In genomic region chr11:22846093-22846835, GRCm38 (mm10) we compare ENCODE assay signal across 1 mouse cellular context.
TF ChIP-seq lines count a peak whose summit lies in the region.

No protein-coding gene starts in this region.

TF ChIP-seq in CH12.LX, 34 proteins besides CTCF, POLR2A, EP300 and RAD21 (continued from another document):
- peak; percentile 67 for TF ChIP-seq MEF2A (IDR thresholded peaks at IDR 0.05; ENCODE audit: borderline replicate concordance, low read depth, low read length)
TF ChIP-seq in CH12.LX: peak in this region for 16.
